Mouse (Mus musculus) midbrain, embryonic 16.5 days (tissue): Measurements from ENCODE around the gene Dgcr2. TPM values are rescaled to one million over a fixed set of nuclear protein-coding genes. Genes with fewer than 3 reads are reported as not detected.

ENCODE experiments used
- ATAC-seq: fragments of 200-750 bp; cut with Nextera tagmentation; 2 replicates; pipeline ENCODE4 v1.8.0; 2017; ENCODE audit warnings: moderate TSS enrichment
- H3K27ac ChIP-seq: fragments of 300-500 bp; sonication (generic); 2 replicates; pipeline ENCODE4 v1.5.1; 2014; ENCODE audit warnings: mild to moderate bottlenecking, low read length, mixed read lengths
- H3K27me3 ChIP-seq: fragments of 300-500 bp; sonication (generic); 2 replicates; pipeline ENCODE4 v1.6.1; 2014; ENCODE audit warnings: low read depth, low read length, mixed read lengths; ENCODE audit not compliant: control insufficient read depth, insufficient read depth
- H3K36me3 ChIP-seq: fragments of 300-500 bp; sonication (generic); 2 replicates; pipeline ENCODE4 v1.6.1; 2014; ENCODE audit warnings: mild to moderate bottlenecking, low read length, moderate library complexity, mixed read lengths; ENCODE audit not compliant: control insufficient read depth, insufficient read depth
- H3K4me1 ChIP-seq: fragments of 300-500 bp; sonication (generic); 2 replicates; pipeline ENCODE4 v1.6.1; 2014; ENCODE audit warnings: mild to moderate bottlenecking, low read length, mixed read lengths; ENCODE audit not compliant: control insufficient read depth, insufficient read depth
- H3K4me2 ChIP-seq: fragments of 300-500 bp; sonication (generic); 2 replicates; pipeline ENCODE4 v1.6.1; 2014; ENCODE audit warnings: mild to moderate bottlenecking, low read length, mixed read lengths
- H3K4me3 ChIP-seq: fragments of 300-500 bp; sonication (generic); 2 replicates; pipeline ENCODE4 v1.5.1; 2014; ENCODE audit warnings: low read depth, mild to moderate bottlenecking, low read length, moderate library complexity, mixed read lengths
- H3K9ac ChIP-seq: fragments of 300-500 bp; sonication (generic); 2 replicates; pipeline ENCODE4 v1.6.1; 2014; ENCODE audit warnings: low read depth, low read length, mixed read lengths
- H3K9me3 ChIP-seq: fragments of 300-500 bp; sonication (generic); replicated peaks from 2 replicates; pipeline ENCODE4 v1.6.1; 2014; ENCODE audit warnings: mild to moderate bottlenecking, low read length, mixed read lengths; ENCODE audit not compliant: control insufficient read depth, poor library complexity, severe bottlenecking
- WGBS: fragments of 180-500 bp; shearing (Covaris S2); extraction: QIAGEN DNeasy Blood & Tissue Kit; methylation state at CpG from one replicate; pipeline ENCODE4 v1.1.7; 2014; 5-methylcytosine and 5-hydroxymethylcytosine counted together
- polyA plus RNA-seq: library from polyadenylated mRNA; unstranded; fragments of >200 nt; fragmentation: Nextera tagmentation; extraction: Ambion mirVana; gene quantifications from 2 replicates; pipeline ENCODE4 v1.2.1, GENCODE M21; 2015

Gene Dgcr2
- polyA plus RNA-seq, 1 experiment from 2014 or later = 108 TPM

DNA sequence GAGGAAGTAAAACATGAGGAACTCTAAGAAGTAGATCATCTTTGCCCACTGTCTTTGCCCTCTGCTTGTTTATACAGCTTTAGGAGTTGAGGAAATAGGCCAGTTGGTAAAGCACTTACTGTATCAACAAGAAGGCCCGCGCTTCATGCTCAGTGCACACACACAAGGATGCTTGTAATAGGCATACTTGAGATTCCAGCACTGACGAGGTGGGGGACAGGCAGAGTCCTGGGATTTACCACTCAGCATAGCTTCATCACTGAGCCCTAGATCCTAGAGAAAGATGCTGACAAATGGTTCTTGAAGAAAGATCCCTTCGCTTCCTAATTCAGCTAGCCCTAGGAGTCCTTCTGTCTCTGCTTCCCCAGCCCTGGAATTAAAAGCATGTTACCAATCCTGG lies 85.2 kb downstream of the Dgcr2 start:
- Histone ChIP-seq H3K9me3 (no peaks in the 10 kb centered on the region), H3K4me2 (no peak overlapping the region), H3K4me1 (peaks cover 22% of the 10 kb centered on the region), H3K36me3 (no peaks in the 10 kb centered on the region), H3K4me3 (no peak overlapping the region), H3K27ac (no peak overlapping the region), H3K9ac (no peak overlapping the region), H3K27me3 (peaks cover 12% of the 10 kb centered on the region)
- 56% methylated on average over 4 of the region's 4 CpGs for WGBS
- no peak for ATAC-seq

DNA sequence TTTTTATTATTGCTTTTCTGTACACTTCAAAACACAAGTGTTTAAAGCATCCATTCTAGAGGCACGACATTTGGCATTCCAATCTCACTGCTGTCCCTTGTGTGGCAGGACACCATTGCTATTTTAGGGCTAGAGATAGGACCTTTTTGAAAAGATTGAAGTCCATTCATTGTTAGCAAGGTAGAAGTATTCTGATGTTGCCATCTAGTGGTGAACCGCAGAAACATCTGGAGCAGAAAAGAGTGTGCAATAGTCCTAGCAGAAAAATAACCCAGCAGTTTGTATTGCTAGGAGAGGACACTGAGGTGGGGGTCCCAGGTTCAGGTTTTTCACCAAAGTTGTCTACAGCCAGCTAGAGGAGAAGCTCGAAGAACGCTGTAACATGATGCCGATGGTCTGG lies 86.2 kb downstream of the Dgcr2 start:
- H3K9me3 ChIP-seq = no peaks in the 10 kb centered on the region
- H3K4me2 ChIP-seq = no peak overlapping the region
- H3K27ac ChIP-seq = no peak overlapping the region
- H3K36me3 ChIP-seq = no peaks in the 10 kb centered on the region
- no peak for ATAC-seq
- H3K4me1 ChIP-seq = peaks cover 27% of the 10 kb centered on the region
- WGBS = 8% methylated on average over 5 of the region's 5 CpGs
- peaks cover 12% of the 10 kb centered on the region for H3K27me3 ChIP-seq
- H3K9ac ChIP-seq = no peak overlapping the region
- no peak overlapping the region for H3K4me3 ChIP-seq

DNA sequence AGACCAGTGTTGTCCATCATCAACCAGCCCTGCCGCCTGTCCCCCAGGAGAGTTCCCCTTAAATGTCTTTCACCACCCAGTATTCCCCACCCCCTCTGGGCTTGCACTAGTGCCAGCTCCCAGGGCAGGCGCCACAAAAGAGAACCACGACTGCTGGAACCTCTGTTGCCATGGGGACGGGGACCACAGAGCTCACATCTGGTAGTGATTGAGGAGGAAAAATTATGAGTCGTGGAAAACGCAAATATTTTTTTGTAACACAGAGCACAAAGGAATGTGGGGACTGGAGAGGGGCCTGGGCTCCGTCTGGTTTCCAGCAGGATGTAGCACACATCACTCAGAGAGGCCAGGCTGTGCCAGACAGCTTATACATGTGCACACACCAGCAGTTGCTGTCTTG lies 88.7 kb downstream of the Dgcr2 start:
- H3K4me3 ChIP-seq = no peak overlapping the region
- 0 out of 2 replicates have a peak overlapping the region, but pooled peaks have one; percentile 20 for H3K9ac ChIP-seq
- no peak for ATAC-seq
- H3K9me3 ChIP-seq = no peaks in the 10 kb centered on the region
- peak overlapping the region; percentile 12; the same call in 1 of the 2 replicates for H3K4me2 ChIP-seq
- peak overlapping the region; percentile 23; the same call in 1 of the 2 replicates for H3K27ac ChIP-seq
- no peaks in the 10 kb centered on the region for H3K36me3 ChIP-seq
- WGBS = 17% methylated on average over 7 of the region's 7 CpGs
- H3K4me1 ChIP-seq = peaks cover 19% of the 10 kb centered on the region
- H3K27me3 ChIP-seq = peaks cover 24% of the 10 kb centered on the region

DNA sequence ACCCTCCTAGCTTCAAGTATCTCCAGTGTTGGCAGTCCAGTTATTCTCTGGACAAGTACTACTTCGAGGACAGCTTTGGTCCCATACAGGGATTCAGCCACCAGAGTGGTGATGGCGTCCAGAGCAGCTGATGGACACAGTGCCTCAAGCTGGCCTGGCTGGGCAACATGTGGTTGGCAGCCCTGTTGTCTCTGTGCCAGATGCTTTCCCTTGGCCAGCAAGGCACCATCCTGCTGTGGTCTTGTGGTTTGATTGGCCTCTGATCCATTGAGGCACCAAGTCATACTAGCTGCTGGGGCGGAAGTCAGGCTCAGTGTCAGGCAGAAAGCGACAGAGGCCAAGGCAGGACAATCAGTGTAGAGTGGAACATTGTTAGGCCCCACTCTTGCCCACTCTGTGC lies 89.2 kb downstream of the Dgcr2 start:
- H3K9me3 ChIP-seq = no peaks in the 10 kb centered on the region
- H3K36me3 ChIP-seq = no peaks in the 10 kb centered on the region
- no peak overlapping the region for H3K4me3 ChIP-seq
- 0 out of 2 replicates have a peak overlapping the region, but pooled peaks have one; percentile 20 for H3K9ac ChIP-seq
- no peak overlapping the region for H3K4me2 ChIP-seq
- peaks cover 24% of the 10 kb centered on the region for H3K27me3 ChIP-seq
- H3K27ac ChIP-seq = no peak overlapping the region
- no peak for ATAC-seq
- 91% methylated on average over 4 of the region's 4 CpGs for WGBS
- peaks cover 24% of the 10 kb centered on the region for H3K4me1 ChIP-seq

DNA sequence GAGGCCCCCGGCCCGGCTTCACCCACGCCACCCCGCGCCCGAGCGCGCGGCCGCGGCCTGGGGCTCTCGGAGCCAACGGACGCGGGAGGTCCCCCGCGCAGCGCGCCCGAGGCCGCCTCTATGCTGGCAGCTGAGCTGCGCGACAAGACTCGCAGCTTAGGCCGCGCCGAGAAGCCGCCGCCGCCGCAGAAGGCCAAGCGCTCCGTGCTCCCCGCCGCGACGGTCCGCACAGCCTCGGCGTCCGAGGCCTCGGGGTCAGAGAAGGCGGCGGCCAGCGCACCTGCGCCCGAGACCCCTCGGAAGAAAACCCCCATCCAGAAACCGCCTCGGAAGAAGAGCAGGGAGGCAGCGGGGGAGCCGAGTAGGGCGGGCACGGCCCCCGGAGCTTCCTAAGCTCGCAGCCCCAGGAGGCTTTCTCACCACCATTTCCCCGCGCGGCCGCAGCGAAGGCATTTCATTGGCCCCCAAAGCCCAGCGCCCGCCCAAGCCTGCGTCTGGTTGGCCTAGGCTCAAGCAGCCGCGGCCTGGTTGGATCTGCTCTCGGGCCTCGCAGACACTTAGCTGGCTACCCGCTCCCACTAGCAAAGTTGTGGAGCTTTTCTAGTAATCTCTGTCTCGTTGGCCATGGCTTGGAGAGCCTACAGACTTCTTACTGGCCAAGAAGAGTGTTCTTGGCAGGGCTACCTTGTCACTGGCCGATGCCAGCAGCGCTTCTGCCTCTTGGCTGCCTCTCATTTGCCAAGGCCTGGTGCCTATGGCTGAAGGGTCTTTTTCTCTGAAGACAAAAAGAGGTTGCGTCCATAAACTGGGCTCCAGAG lies 91.0 kb downstream of the Dgcr2 start:
- H3K9ac ChIP-seq = peak overlapping the region; percentile 93
- no peaks in the 10 kb centered on the region for H3K36me3 ChIP-seq
- WGBS = 2% methylated on average over 68 of the region's 73 CpGs
- no peaks in the 10 kb centered on the region for H3K9me3 ChIP-seq
- H3K4me3 ChIP-seq = peak overlapping the region; percentile 73
- peak overlapping the region; percentile 96 for H3K4me2 ChIP-seq
- ATAC-seq = peak; percentile 90
- peaks cover 39% of the 10 kb centered on the region for H3K4me1 ChIP-seq
- H3K27me3 ChIP-seq = peaks cover 31% of the 10 kb centered on the region
- H3K27ac ChIP-seq = peak overlapping the region; percentile 93

DNA sequence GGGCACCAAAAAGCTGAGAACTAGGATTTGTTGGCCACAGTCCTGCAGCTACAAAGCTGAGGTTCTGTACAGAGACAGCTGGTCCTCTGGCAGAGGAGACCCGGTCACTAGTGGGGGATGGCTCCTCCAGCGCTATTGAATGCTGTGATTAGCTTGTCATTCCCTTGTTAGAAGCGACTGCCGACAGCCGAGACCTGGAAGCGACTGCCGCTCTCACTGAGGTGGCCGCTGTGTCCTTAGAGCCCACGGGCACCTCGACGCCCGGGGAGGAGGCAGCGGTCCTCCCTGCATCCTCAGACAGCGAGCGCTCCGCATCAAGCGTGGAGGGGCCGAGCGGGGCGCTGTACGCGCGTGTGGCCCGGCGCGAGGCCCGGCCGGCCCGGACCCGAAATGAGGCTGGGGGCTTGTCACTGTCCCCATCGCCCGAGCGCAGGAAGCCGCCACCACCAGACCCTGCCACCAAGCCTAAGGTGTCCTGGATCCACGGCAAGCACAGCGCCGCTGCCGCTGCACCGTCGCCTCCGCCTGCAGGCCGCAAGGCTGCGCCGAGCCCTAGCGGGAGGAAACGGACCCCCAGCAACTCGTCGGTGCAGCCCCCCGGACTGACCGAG lies 91.7 kb downstream of the Dgcr2 start:
- H3K4me2 ChIP-seq = peak overlapping the region; percentile 96
- 2% methylated on average over 50 of the region's 50 CpGs for WGBS

DNA sequence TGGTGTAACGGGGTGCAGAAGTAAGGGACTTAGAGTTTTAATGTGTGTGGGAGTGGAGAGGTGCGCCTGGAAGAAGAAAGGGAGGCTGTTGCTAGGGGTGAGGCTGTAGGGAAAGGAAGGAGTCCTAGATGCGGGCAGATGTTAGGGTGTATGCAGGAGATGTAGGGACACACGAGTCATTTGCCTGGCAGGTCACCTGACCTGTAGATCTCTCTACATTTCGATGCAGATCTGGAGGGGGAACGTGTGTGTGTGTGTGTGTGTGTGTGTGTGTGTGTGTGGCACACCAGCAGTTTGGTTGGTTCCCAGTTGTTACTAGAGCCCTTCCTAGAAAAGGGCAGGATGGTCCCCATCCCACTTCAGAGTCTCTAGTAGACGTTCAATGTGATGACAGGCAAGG lies 93.4 kb downstream of the Dgcr2 start:
- WGBS = 7% methylated on average over 7 of the region's 7 CpGs
- H3K36me3 ChIP-seq = no peaks in the 10 kb centered on the region
- no peak for ATAC-seq
- peaks cover 39% of the 10 kb centered on the region for H3K4me1 ChIP-seq
- no peak overlapping the region for H3K9ac ChIP-seq
- no peaks in the 10 kb centered on the region for H3K9me3 ChIP-seq
- peaks cover 46% of the 10 kb centered on the region for H3K27me3 ChIP-seq
- peak overlapping the region; percentile 25 for H3K4me3 ChIP-seq
- H3K27ac ChIP-seq = no peak overlapping the region
- H3K4me2 ChIP-seq = peak overlapping the region; percentile 49; the same call in 1 of the 2 replicates

More for the DNA sequence above, 91.7 kb downstream of the Dgcr2 start:
- H3K4me1 ChIP-seq = peaks cover 41% of the 10 kb centered on the region
- H3K4me3 ChIP-seq = peak overlapping the region; percentile 73
- peak overlapping the region; percentile 93 for H3K27ac ChIP-seq
- peak overlapping the region; percentile 93 for H3K9ac ChIP-seq
- H3K27me3 ChIP-seq = peaks cover 39% of the 10 kb centered on the region
- no peaks in the 10 kb centered on the region for H3K9me3 ChIP-seq
- ATAC-seq = peak; percentile 40
- no peaks in the 10 kb centered on the region for H3K36me3 ChIP-seq

DNA sequence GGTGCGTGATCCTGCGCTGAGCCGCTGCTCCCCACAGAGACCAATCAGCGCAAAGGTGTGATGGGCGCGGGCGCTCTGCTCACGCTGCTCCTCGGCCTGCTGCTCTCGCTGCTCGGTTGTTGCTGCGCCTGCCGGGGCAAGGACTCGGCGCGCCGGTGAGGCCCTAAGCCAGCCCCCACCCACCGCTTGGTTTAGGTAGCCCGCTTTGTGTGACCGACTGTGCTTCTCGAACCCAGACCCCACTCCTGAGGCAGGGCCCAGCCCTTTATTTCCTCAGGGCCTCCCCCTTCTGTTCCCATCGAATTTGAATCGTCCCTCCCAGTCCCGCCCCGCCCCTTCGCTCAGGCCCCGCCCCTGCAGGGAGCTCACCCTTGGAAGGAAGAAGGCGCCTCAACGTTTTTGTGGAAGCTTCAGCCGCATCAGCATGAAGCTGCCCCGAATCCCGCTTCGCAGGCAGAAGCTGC lies 93.9 kb downstream of the Dgcr2 start:
- H3K4me3 ChIP-seq = peak overlapping the region; percentile 25
- H3K9ac ChIP-seq = peak overlapping the region; percentile 33
- H3K36me3 ChIP-seq = no peaks in the 10 kb centered on the region
- H3K27ac ChIP-seq = no peak overlapping the region
- H3K4me2 ChIP-seq = peak overlapping the region; percentile 49
- 2% methylated on average over 32 of the region's 33 CpGs for WGBS
- H3K27me3 ChIP-seq = peaks cover 51% of the 10 kb centered on the region
- H3K4me1 ChIP-seq = peaks cover 34% of the 10 kb centered on the region
- ATAC-seq = no peak
- H3K9me3 ChIP-seq = no peaks in the 10 kb centered on the region
